Mouse (Mus musculus): ENCODE results near the gene Borcs5. TPM values are rescaled to one million over a fixed set of nuclear protein-coding genes. Genes with fewer than 3 reads are reported as not detected.

Borcs5 gene
- polyA plus RNA-seq, 1 experiment from 2014 or later: 51.3 TPM

DNA sequence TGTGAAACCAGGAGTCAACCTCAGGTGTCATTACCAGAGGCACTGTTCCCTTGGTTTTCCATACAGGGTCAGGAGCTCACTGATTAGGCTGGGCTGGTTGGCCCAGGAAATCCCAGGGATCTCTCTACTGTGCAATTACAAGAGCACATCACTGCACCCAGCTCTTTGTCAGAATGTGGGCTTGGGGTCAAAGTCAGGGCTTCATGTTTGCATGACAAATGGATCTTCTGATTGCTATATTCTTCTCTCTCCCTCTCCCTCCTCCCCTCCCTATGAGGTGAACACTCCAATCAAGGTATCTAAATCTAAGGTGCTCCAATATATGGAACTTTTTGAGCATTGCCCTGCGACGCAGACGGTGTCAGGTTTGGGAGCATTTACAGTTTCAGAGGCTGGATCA is 55.7 kb downstream of the Borcs5 start:
- H3K27ac ChIP-seq (replicated peaks; ENCODE audit: low read depth, low read length): no peak overlapping the region
- no peak overlapping the region for H3K4me2 ChIP-seq (ENCODE audit: low read length)
- no peak overlapping the region for H3K4me3 ChIP-seq (replicated peaks; ENCODE audit: low read depth, low read length)
- no peaks in the 10 kb centered on the region for H3K36me3 ChIP-seq (ENCODE audit: control insufficient read depth, insufficient read depth, low read length)
- 95% methylated on average over 3 of the region's 3 CpGs for whole genome bisulfite sequencing
- H3K27me3 ChIP-seq (ENCODE audit: control insufficient read depth, insufficient read depth, low read length): no peaks in the 10 kb centered on the region
- no peaks in the 10 kb centered on the region for H3K4me1 ChIP-seq (ENCODE audit: control insufficient read depth, insufficient read depth, low read length)
- H3K9me3 ChIP-seq (ENCODE audit: control insufficient read depth, low read length): no peaks in the 10 kb centered on the region
- H3K9ac ChIP-seq (replicated peaks; ENCODE audit: low read length): no peak overlapping the region
- ATAC-seq (ENCODE audit: low FRiP score, low TSS enrichment) (no peak), DNase-seq (no peak)

DNA sequence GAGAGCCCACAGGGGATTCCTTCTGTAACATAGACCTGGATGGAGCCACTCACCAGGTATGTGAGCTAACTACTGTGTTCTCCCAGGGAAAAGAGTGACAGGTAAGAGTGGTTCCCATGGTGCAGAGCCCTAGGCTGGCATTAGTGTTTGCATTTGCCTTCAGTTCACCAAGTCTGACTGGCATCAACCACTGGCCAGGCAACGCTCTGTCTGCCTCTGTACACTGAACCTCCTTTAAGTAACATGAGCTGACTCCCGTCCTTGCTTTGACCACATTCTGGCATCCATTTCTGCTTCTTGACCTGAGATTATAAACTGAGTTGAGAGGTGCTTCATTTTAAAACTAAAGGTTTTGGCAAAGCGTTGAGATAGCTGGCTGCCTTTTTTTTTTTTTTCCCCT is 56.3 kb downstream of the Borcs5 start:
- Histone ChIP-seq H3K36me3 (ENCODE audit: control insufficient read depth, insufficient read depth, low read length) (no peaks in the 10 kb centered on the region), H3K4me2 (ENCODE audit: low read length) (no peak overlapping the region), H3K27me3 (ENCODE audit: control insufficient read depth, insufficient read depth, low read length) (no peaks in the 10 kb centered on the region), H3K9ac (replicated peaks; ENCODE audit: low read length) (no peak overlapping the region), H3K4me1 (ENCODE audit: control insufficient read depth, insufficient read depth, low read length) (no peaks in the 10 kb centered on the region), H3K27ac (replicated peaks; ENCODE audit: low read depth, low read length) (no peak overlapping the region), H3K9me3 (ENCODE audit: control insufficient read depth, low read length) (no peaks in the 10 kb centered on the region), H3K4me3 (replicated peaks; ENCODE audit: low read depth, low read length) (no peak overlapping the region)
- WGBS: 94% methylated on average over 3 of the region's 3 CpGs
- ATAC-seq (ENCODE audit: low FRiP score, low TSS enrichment) (no peak), DNase-seq (no peak)

DNA sequence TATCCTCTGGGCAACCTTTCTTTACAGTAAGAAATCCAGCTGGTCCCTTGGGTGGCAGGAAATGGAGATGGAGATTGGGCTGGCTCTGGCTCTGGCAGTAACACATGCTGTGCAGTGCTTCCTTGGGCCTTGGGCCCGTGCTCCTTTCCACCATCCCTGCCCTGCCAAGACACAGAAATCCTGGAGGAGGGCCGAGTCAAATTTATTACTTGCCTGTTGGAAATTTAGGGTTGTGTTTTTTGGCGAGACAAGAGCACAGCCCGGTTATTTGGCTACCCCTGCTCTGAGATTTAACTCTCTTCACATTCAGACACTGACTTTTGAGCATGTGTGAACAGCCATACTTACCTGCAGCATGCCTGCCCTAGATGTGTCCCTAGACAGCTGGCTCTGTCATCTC is 56.8 kb downstream of the Borcs5 start:
- H3K36me3 ChIP-seq (ENCODE audit: control insufficient read depth, insufficient read depth, low read length): no peaks in the 10 kb centered on the region
- DNase-seq (no peak), ATAC-seq (ENCODE audit: low FRiP score, low TSS enrichment) (no peak)
- no peaks in the 10 kb centered on the region for H3K4me1 ChIP-seq (ENCODE audit: control insufficient read depth, insufficient read depth, low read length)
- H3K9me3 ChIP-seq (ENCODE audit: control insufficient read depth, low read length): no peaks in the 10 kb centered on the region
- H3K4me2 ChIP-seq (ENCODE audit: low read length): no peak overlapping the region
- no peak overlapping the region for H3K27ac ChIP-seq (replicated peaks; ENCODE audit: low read depth, low read length)
- no peak overlapping the region for H3K9ac ChIP-seq (replicated peaks; ENCODE audit: low read length)
- no peak overlapping the region for H3K4me3 ChIP-seq (replicated peaks; ENCODE audit: low read depth, low read length)
- no peaks in the 10 kb centered on the region for H3K27me3 ChIP-seq (ENCODE audit: control insufficient read depth, insufficient read depth, low read length)
- 76% methylated on average over 4 of the region's 4 CpGs for WGBS

DNA sequence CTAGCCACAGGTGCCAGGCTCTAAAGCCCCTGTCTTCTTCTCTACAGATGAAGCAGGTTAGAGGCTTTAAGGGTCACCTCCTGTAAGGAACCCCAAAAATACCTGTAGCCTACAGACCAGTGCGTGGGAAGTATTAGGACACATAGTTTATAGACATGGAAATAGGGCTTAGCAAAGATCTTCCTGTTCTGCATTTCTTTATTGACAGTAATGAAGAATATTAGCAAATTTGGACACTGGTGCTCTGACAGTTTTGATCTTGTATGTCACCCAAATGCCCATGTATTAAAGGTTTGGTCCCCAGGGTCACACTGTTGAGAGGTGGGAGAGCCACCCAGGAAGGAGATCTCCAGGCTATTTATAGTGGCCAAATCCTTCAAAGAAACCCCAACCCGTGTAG is 57.2 kb downstream of the Borcs5 start:
- Histone ChIP-seq H3K27me3 (ENCODE audit: control insufficient read depth, insufficient read depth, low read length) (no peaks in the 10 kb centered on the region), H3K27ac (replicated peaks; ENCODE audit: low read depth, low read length) (no peak overlapping the region), H3K4me3 (replicated peaks; ENCODE audit: low read depth, low read length) (no peak overlapping the region), H3K36me3 (ENCODE audit: control insufficient read depth, insufficient read depth, low read length) (no peaks in the 10 kb centered on the region), H3K4me1 (ENCODE audit: control insufficient read depth, insufficient read depth, low read length) (no peaks in the 10 kb centered on the region), H3K4me2 (ENCODE audit: low read length) (no peak overlapping the region), H3K9ac (replicated peaks; ENCODE audit: low read length) (no peak overlapping the region), H3K9me3 (ENCODE audit: control insufficient read depth, low read length) (no peaks in the 10 kb centered on the region)
- no peak for DNase-seq
- 89% methylated on average over 2 of the region's 2 CpGs for WGBS
- no peak for ATAC-seq (ENCODE audit: low FRiP score, low TSS enrichment)

DNA sequence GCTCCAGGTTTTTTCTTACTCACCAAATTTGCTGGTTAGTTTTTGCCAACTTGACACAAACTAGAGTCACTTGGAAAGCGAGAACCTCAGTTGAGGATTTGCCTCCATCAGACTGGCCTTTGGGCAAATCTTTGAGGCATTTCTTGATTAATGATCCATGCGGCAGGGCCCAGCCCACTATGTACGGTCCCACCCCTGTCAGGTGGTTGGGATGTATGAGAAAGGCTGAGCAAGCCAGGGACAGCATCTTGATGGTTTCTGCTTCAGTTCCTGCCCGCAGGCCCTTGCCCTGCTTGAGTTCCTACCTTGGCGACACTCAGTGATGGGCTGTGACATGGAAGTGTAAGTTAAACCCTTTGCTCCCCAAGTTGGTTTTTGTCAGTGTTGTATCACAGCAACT is 58.9 kb downstream of the Borcs5 start:
- ATAC-seq (ENCODE audit: low FRiP score, low TSS enrichment) (no peak), DNase-seq (no peak)
- WGBS: 92% methylated on average over 5 of the region's 5 CpGs
- Histone ChIP-seq H3K9me3 (ENCODE audit: control insufficient read depth, low read length) (no peaks in the 10 kb centered on the region), H3K27me3 (ENCODE audit: control insufficient read depth, insufficient read depth, low read length) (no peaks in the 10 kb centered on the region), H3K36me3 (ENCODE audit: control insufficient read depth, insufficient read depth, low read length) (no peaks in the 10 kb centered on the region), H3K27ac (replicated peaks; ENCODE audit: low read depth, low read length) (no peak overlapping the region), H3K4me3 (replicated peaks; ENCODE audit: low read depth, low read length) (no peak overlapping the region), H3K4me1 (ENCODE audit: control insufficient read depth, insufficient read depth, low read length) (no peaks in the 10 kb centered on the region), H3K9ac (replicated peaks; ENCODE audit: low read length) (no peak overlapping the region), H3K4me2 (ENCODE audit: low read length) (no peak overlapping the region)

DNA sequence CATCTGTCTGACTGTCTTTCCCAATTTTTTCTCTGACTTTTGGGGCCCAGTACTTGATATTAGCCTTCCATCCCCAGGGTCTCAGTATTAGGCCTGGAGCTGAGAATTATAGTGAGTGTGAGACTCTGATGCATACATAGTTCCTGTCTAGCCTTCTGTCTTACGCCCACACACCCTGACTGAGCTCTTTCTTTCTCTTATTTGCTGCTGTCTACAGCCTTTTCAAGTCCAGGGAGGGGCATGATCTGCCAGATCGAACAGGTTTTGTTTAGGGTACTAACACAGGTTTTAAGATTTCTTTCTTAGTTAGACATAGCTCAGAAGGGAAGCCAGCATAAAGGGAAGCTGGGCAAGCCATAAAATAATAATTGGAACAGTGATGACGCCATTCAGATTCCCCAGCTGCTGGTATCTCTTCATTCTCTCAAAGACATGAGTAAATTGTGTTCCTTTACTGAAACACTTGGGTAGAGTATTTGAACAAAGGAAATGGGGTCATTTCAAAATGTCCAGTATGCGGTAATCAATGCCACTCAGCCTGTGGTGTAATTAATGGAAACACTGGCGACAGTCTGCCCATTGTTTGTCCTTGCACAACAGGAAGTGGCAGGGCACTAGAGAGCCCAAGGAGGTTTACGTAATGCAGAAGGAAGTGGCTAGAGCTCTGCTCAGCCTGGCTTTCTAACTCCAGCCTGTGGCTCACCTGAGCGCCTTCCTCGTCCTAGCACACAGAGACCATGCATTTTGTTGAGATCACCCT is 61.3 kb downstream of the Borcs5 start:
- Histone ChIP-seq H3K9ac (replicated peaks; ENCODE audit: low read length) (no peak overlapping the region), H3K4me2 (ENCODE audit: low read length) (no peak overlapping the region), H3K36me3 (ENCODE audit: control insufficient read depth, insufficient read depth, low read length) (no peaks in the 10 kb centered on the region), H3K9me3 (ENCODE audit: control insufficient read depth, low read length) (no peaks in the 10 kb centered on the region), H3K4me3 (replicated peaks; ENCODE audit: low read depth, low read length) (no peak overlapping the region), H3K27me3 (ENCODE audit: control insufficient read depth, insufficient read depth, low read length) (no peaks in the 10 kb centered on the region), H3K4me1 (ENCODE audit: control insufficient read depth, insufficient read depth, low read length) (no peaks in the 10 kb centered on the region), H3K27ac (replicated peaks; ENCODE audit: low read depth, low read length) (no peak overlapping the region)
- 81% methylated on average over 8 of the region's 8 CpGs for WGBS
- ATAC-seq (ENCODE audit: low FRiP score, low TSS enrichment) (no peak), DNase-seq (peak; percentile 4)

DNA sequence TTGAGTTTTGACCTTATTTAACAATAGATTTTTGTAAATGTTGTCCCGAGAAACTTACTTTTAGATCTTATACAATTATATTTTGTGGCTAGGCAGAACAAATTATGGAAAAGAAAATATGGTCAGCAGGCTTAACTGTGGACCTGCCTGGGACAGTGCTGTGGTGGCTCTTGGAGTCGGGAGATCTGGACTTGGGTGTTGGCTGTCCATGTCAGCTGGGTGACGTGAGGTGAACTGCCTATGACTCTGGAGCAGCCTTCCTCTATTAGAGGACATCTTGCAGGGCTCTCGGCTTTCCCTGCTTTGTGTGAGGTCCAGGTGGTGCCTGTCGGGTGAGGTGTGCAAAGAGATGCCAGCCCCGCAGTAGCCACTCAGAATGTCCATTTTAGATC is 61.9 kb downstream of the Borcs5 start:
- Histone ChIP-seq H3K9me3 (ENCODE audit: control insufficient read depth, low read length) (no peaks in the 10 kb centered on the region), H3K36me3 (ENCODE audit: control insufficient read depth, insufficient read depth, low read length) (no peaks in the 10 kb centered on the region), H3K4me2 (ENCODE audit: low read length) (no peak overlapping the region), H3K4me3 (replicated peaks; ENCODE audit: low read depth, low read length) (no peak overlapping the region), H3K27me3 (ENCODE audit: control insufficient read depth, insufficient read depth, low read length) (no peaks in the 10 kb centered on the region), H3K4me1 (ENCODE audit: control insufficient read depth, insufficient read depth, low read length) (no peaks in the 10 kb centered on the region), H3K27ac (replicated peaks; ENCODE audit: low read depth, low read length) (no peak overlapping the region), H3K9ac (replicated peaks; ENCODE audit: low read length) (no peak overlapping the region)
- no peak for ATAC-seq (ENCODE audit: low FRiP score, low TSS enrichment)
- whole genome bisulfite sequencing: 93% methylated on average over 6 of the region's 6 CpGs
- DNase-seq: no peak

DNA sequence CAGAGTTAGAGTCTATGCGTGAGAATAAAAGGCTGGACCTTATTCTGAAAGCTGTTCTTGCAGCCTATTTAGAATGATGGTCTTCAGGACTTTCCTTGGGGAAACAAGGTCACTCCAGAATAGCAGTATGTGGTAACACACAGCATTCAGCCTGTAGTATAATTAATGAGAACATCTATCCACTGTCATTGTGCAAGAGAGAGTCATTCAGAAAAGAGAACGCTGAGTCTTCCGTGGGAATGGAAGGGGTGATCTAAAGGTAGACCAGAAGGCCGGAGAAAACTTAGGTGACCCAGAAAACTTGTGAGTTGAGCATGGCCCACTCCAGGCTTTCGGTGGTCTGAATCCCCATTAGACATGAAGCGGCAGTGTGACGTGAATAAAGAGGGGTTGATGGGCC is 62.9 kb downstream of the Borcs5 start:
- H3K4me2 ChIP-seq (ENCODE audit: low read length): no peak overlapping the region
- no peaks in the 10 kb centered on the region for H3K36me3 ChIP-seq (ENCODE audit: control insufficient read depth, insufficient read depth, low read length)
- no peaks in the 10 kb centered on the region for H3K4me1 ChIP-seq (ENCODE audit: control insufficient read depth, insufficient read depth, low read length)
- no peak for DNase-seq
- no peaks in the 10 kb centered on the region for H3K9me3 ChIP-seq (ENCODE audit: control insufficient read depth, low read length)
- H3K4me3 ChIP-seq (replicated peaks; ENCODE audit: low read depth, low read length): no peak overlapping the region
- 94% methylated on average over 7 of the region's 7 CpGs for WGBS
- H3K27ac ChIP-seq (replicated peaks; ENCODE audit: low read depth, low read length): no peak overlapping the region
- no peaks in the 10 kb centered on the region for H3K27me3 ChIP-seq (ENCODE audit: control insufficient read depth, insufficient read depth, low read length)
- no peak overlapping the region for H3K9ac ChIP-seq (replicated peaks; ENCODE audit: low read length)
- ATAC-seq (ENCODE audit: low FRiP score, low TSS enrichment): no peak

DNA sequence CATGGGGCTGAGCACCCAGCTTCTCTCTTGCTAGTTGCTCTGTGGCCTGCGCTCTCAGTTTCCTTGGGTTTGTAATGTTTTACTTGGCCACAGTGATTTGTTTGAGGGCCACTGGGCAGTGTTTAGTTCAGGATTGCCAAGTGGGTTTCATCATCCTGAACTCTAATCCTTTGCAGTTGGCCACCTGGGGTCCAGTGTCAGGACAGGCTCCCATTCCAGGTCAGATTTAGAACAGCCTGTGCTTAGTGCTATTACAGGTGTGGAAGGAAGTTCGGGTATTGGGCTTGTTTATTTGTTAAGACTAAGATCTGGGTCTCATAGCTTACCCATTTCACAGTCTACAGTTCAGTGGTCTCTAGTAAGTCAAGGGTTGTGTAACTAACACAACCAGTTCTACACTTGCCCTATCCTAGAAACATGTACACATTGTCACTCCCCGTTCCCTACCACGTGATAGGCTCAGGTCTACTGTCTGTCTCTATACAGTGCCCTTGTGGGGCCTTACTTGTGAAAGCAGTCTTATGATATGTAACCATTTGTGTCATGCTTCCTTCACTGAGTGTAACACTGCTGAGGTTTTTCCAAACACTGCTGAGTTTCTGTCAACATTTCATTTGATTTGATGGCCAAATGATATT is 63.9 kb downstream of the Borcs5 start:
- H3K4me3 ChIP-seq (replicated peaks; ENCODE audit: low read depth, low read length): no peak overlapping the region
- H3K4me2 ChIP-seq (ENCODE audit: low read length): no peak overlapping the region
- H3K27me3 ChIP-seq (ENCODE audit: control insufficient read depth, insufficient read depth, low read length): no peaks in the 10 kb centered on the region
- no peaks in the 10 kb centered on the region for H3K36me3 ChIP-seq (ENCODE audit: control insufficient read depth, insufficient read depth, low read length)
- ATAC-seq (ENCODE audit: low FRiP score, low TSS enrichment) (no peak), DNase-seq (no peak)
- no peak overlapping the region for H3K27ac ChIP-seq (replicated peaks; ENCODE audit: low read depth, low read length)
- no peak overlapping the region for H3K9ac ChIP-seq (replicated peaks; ENCODE audit: low read length)
- no peaks in the 10 kb centered on the region for H3K4me1 ChIP-seq (ENCODE audit: control insufficient read depth, insufficient read depth, low read length)
- whole genome bisulfite sequencing: 93% methylated on average over 4 of the region's 4 CpGs
- no peaks in the 10 kb centered on the region for H3K9me3 ChIP-seq (ENCODE audit: control insufficient read depth, low read length)
